Mouse (Mus musculus) G1E (cell line): ENCODE measurements around the gene Setdb1.

Experiments
- CTCF ChIP-seq: IDR thresholded peaks from 2 replicates; pipeline ENCODE4 v1.5.1; 2012; ENCODE audit warnings: low read depth, low read length, inconsistent platforms, mixed read lengths
- TAL1 ChIP-seq: conservative IDR thresholded peaks from 2 replicates; pipeline ENCODE4 v1.6.1; 2012; ENCODE audit warnings: low read depth, low read length, inconsistent platforms, mixed read lengths

- TF ChIP-seq TAL1 (no peak), CTCF (no peak)
Measured at GRCm38 (mm10) chr3:95284062-95284461, 72.9 kb downstream of the Setdb1 start.
